Mouse (Mus musculus): ENCODE measurements around the gene Kcne1l.

GRCm38 (mm10) chrX:142303456-142303855 lies 2.6 kb downstream of the Kcne1l start:
- no peak for TF ChIP-seq CTCF (conservative IDR thresholded peaks at IDR 0.05; ENCODE audit: low read length)
- TF ChIP-seq POU5F1 (IDR thresholded peaks at IDR 0.05; ENCODE audit: borderline replicate concordance, low read length) = no peak
